Mouse (Mus musculus) midbrain, embryonic 16.5 days (tissue): ENCODE results near the gene Krtap14. TPM values are rescaled to one million over a fixed set of nuclear protein-coding genes. Genes with fewer than 3 reads are reported as not detected.

Experiments
- ATAC-seq: fragments of 200-750 bp; cut with Nextera tagmentation; 2 replicates; pipeline ENCODE4 v1.8.0; 2017; ENCODE audit warnings: moderate TSS enrichment
- H3K27ac ChIP-seq: fragments of 300-500 bp; sonication (generic); 2 replicates; pipeline ENCODE4 v1.5.1; 2014; ENCODE audit warnings: mild to moderate bottlenecking, low read length, mixed read lengths
- H3K27me3 ChIP-seq: fragments of 300-500 bp; sonication (generic); 2 replicates; pipeline ENCODE4 v1.6.1; 2014; ENCODE audit warnings: low read depth, low read length, mixed read lengths; ENCODE audit not compliant: control insufficient read depth, insufficient read depth
- H3K36me3 ChIP-seq: fragments of 300-500 bp; sonication (generic); 2 replicates; pipeline ENCODE4 v1.6.1; 2014; ENCODE audit warnings: mild to moderate bottlenecking, low read length, moderate library complexity, mixed read lengths; ENCODE audit not compliant: control insufficient read depth, insufficient read depth
- H3K4me1 ChIP-seq: fragments of 300-500 bp; sonication (generic); 2 replicates; pipeline ENCODE4 v1.6.1; 2014; ENCODE audit warnings: mild to moderate bottlenecking, low read length, mixed read lengths; ENCODE audit not compliant: control insufficient read depth, insufficient read depth
- H3K4me2 ChIP-seq: fragments of 300-500 bp; sonication (generic); 2 replicates; pipeline ENCODE4 v1.6.1; 2014; ENCODE audit warnings: mild to moderate bottlenecking, low read length, mixed read lengths
- H3K4me3 ChIP-seq: fragments of 300-500 bp; sonication (generic); 2 replicates; pipeline ENCODE4 v1.5.1; 2014; ENCODE audit warnings: low read depth, mild to moderate bottlenecking, low read length, moderate library complexity, mixed read lengths
- H3K9ac ChIP-seq: fragments of 300-500 bp; sonication (generic); 2 replicates; pipeline ENCODE4 v1.6.1; 2014; ENCODE audit warnings: low read depth, low read length, mixed read lengths
- H3K9me3 ChIP-seq: fragments of 300-500 bp; sonication (generic); replicated peaks from 2 replicates; pipeline ENCODE4 v1.6.1; 2014; ENCODE audit warnings: mild to moderate bottlenecking, low read length, mixed read lengths; ENCODE audit not compliant: control insufficient read depth, poor library complexity, severe bottlenecking
- WGBS: fragments of 180-500 bp; shearing (Covaris S2); extraction: QIAGEN DNeasy Blood & Tissue Kit; methylation state at CpG from one replicate; pipeline ENCODE4 v1.1.7; 2014; 5-methylcytosine and 5-hydroxymethylcytosine counted together
- polyA plus RNA-seq: library from polyadenylated mRNA; unstranded; fragments of >200 nt; fragmentation: Nextera tagmentation; extraction: Ambion mirVana; gene quantifications from 2 replicates; pipeline ENCODE4 v1.2.1, GENCODE M21; 2015

The Krtap14 gene
- not detected in 2 replicates for polyA plus RNA-seq

DNA sequence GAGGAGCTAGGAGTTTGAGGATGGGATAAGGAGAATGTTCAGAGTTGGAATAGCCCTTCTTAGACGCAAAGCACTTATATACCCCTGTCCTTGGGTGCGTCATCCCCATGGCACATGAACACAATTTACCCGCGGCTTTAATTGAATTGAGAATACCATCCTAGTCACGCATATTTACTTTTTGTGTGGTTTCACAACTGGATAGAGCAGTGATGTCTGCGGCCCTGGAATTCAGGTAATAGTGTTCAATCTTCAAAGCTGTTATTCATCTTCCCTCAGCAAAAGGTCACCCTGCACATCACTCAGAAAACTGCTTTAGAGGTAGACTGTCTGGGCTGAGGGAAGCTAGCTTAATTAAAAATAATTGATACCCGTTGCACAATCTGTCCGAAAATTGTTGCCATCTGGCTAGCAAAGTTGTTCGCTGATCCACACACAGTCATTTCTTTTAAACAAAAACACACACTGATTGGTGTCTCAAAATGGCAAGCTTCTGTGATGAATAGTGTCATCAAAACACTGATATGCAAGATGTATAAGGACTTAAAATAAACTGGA lies at the start of gene Krtap14:
Gene Krtap14 (minus strand): TSS at position 51 of the 558 bp plus-strand sequence.
- H3K9me3 ChIP-seq, result no peaks in the 10 kb centered on the region
- H3K9ac ChIP-seq, result no peak within 1 kb of the TSS
- H3K4me3 ChIP-seq, result no peak within 1 kb of the TSS
- ATAC-seq, result no peak
- H3K4me1 ChIP-seq, result no peaks in the 10 kb centered on the region
- no peak within 1 kb of the TSS for H3K27ac ChIP-seq
- no peak within 1 kb of the TSS for H3K4me2 ChIP-seq
- H3K27me3 ChIP-seq, result no peaks in the 10 kb centered on the region
- WGBS, result 85% methylated on average over 9 of the region's 9 CpGs
- H3K36me3 ChIP-seq, result no peaks in the 10 kb centered on the region

DNA sequence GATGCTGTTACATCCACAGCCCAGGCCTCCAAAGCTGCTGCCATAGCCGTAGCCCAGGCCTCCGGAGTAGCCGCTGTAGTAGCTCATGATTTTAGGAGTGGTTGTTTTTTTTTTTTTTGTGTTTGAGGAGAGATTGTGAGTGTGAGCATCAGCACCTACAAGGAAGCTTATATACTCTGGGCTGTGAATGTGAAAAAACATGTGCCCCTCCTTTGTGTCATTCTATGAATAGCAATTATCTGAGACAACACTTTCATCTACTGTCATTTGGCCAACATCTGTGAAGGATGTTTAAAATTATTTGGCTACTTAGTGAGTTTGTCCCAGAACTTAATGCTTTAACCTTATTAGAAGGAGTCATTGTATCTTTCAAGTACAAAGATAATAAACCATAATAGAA lies 48.2 kb upstream of the Krtap14 start, which contains the start of gene Krtap19-2:
Gene Krtap19-2 (minus strand): TSS at position 101 of the 400 bp plus-strand sequence.
- Histone ChIP-seq H3K4me2 (no peak within 1 kb of the TSS), H3K27me3 (no peaks in the 10 kb centered on the region), H3K27ac (no peak within 1 kb of the TSS), H3K9me3 (no peaks in the 10 kb centered on the region), H3K36me3 (no peaks in the 10 kb centered on the region), H3K4me1 (no peaks in the 10 kb centered on the region), H3K9ac (no peak within 1 kb of the TSS), H3K4me3 (no peak within 1 kb of the TSS)
- no peak for ATAC-seq
- WGBS, result 98% methylated on average over 3 of the region's 3 CpGs

DNA sequence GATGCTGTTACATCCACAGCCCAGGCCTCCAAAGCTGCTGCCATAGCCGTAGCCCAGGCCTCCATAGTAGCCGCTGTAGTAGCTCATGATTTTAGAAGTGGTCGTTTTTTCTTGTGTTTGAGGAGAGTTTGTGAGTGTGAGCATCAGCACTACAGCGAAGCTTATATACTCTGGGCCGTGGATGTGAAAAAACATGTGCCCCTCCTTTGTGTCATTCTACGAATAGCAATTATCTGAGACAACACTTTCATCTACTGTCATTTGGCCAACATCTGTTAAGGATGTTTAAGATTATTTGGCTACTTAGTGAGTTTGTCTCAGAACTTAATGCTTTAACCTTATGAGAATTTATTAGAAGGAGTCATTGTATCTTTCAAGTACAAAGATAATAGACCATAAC lies 43.4 kb upstream of the Krtap14 start, which contains the start of gene Krtap19-1:
Gene Krtap19-1 (minus strand): TSS at position 101 of the 400 bp plus-strand sequence.
- Histone ChIP-seq H3K27ac (no peak within 1 kb of the TSS), H3K4me2 (no peak within 1 kb of the TSS), H3K9me3 (no peaks in the 10 kb centered on the region), H3K4me1 (no peaks in the 10 kb centered on the region), H3K27me3 (no peaks in the 10 kb centered on the region), H3K9ac (no peak within 1 kb of the TSS), H3K36me3 (no peaks in the 10 kb centered on the region), H3K4me3 (no peak within 1 kb of the TSS)
- ATAC-seq, result no peak
- 87% methylated on average over 6 of the region's 6 CpGs for WGBS

DNA sequence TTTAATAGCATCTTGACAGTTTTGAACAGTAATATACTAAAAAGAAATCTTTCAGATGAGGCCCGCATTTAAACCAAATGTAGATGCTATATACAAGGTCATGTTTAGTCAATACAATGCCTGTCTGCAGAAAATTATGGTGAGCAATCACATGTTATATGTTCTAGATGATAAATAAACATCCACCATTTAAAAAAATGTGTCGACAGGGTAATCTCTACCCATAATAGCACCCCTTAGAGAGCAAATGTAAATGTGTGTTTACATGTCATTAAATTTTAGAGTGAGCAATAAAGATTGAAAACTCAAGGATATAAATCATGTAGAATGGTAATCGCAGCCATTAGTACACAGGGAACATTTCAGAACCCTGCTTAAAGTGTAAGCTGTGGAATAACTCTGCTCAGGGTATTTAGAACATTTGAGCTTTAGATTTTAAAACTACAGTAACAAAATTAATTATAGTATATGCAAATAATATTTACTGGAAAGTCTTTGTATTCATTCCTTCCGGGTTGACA lies 39.0 kb upstream of the Krtap14 start:
- Histone ChIP-seq H3K4me3 (no peak overlapping the region), H3K27me3 (no peaks in the 10 kb centered on the region), H3K9me3 (no peaks in the 10 kb centered on the region), H3K36me3 (no peaks in the 10 kb centered on the region), H3K4me1 (no peaks in the 10 kb centered on the region), H3K9ac (no peak overlapping the region), H3K27ac (no peak overlapping the region), H3K4me2 (no peak overlapping the region)
- no peak for ATAC-seq
- WGBS, result 92% methylated on average over 4 of the region's 4 CpGs

DNA sequence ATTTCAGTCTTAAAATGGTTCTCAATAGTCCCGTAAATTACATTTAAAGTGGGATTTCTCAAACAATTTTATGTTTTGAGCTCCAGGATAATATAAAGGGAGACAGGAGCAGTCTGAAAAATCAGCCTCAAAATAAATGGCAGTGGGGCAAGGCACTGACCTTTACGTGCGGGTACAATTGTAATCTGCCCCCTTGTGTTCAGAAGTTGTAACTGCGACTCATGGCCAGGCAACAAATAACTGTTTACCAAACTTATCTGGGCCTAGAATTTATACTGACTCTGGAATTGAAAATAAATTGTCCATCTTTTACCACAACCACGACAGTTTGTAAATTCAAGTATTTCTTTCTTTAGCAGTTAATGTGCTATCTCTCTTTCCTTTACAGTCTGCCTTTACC lies 25.5 kb upstream of the Krtap14 start:
- H3K27me3 ChIP-seq, result no peaks in the 10 kb centered on the region
- no peak overlapping the region for H3K9ac ChIP-seq
- H3K4me3 ChIP-seq, result no peak overlapping the region
- no peaks in the 10 kb centered on the region for H3K36me3 ChIP-seq
- no peaks in the 10 kb centered on the region for H3K9me3 ChIP-seq
- ATAC-seq, result no peak
- WGBS, result 13% methylated on average over 5 of the region's 5 CpGs
- no peak overlapping the region for H3K27ac ChIP-seq
- H3K4me1 ChIP-seq, result no peaks in the 10 kb centered on the region
- no peak overlapping the region for H3K4me2 ChIP-seq

DNA sequence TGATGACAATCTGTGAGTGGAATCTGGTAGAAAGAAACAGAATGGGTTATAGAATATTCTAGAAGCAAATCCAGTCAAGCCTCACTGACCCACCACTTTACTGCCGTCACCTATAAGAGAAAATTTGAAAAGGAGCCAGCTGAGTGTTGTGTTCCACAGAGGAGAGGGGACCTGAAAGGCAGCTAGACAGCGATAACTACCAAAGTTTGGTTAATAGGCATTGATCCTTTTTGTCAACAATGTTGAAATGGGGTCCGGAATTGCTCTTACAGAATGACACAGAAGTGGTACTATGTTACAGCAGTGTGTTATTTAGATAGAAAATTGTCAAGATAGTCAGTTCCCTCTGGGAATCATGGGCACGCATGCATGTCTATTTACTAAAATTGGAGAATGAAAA lies 22.6 kb upstream of the Krtap14 start:
- no peaks in the 10 kb centered on the region for H3K9me3 ChIP-seq
- no peaks in the 10 kb centered on the region for H3K27me3 ChIP-seq
- H3K36me3 ChIP-seq, result no peaks in the 10 kb centered on the region
- 84% methylated on average over 4 of the region's 4 CpGs for WGBS
- H3K27ac ChIP-seq, result no peak overlapping the region
- H3K9ac ChIP-seq, result no peak overlapping the region
- no peak overlapping the region for H3K4me3 ChIP-seq
- H3K4me2 ChIP-seq, result no peak overlapping the region
- no peaks in the 10 kb centered on the region for H3K4me1 ChIP-seq
- no peak for ATAC-seq

DNA sequence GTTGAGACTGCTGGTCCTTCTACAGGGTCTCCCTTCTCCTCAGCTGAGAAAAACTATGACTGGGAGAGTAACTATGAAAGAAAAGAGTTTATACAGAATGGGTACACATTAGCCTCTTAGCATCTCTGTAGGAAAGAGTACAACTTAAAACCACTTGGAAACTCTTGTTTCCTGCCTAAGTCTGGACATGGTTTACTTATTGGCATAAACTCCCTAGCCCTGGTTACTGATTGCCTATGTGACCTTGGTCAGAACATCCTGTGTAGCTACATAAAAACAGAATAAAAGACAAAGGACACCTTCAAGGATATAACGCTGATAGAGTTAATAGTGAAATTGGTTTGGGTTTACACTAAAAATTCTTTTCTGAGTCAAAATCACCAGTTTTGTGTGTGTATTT lies 21.4 kb upstream of the Krtap14 start:
- no peaks in the 10 kb centered on the region for H3K9me3 ChIP-seq
- no peak for ATAC-seq
- H3K4me2 ChIP-seq, result no peak overlapping the region
- H3K27me3 ChIP-seq, result no peaks in the 10 kb centered on the region
- no peaks in the 10 kb centered on the region for H3K4me1 ChIP-seq
- no peak overlapping the region for H3K9ac ChIP-seq
- 95% methylated on average over 1 of the region's 1 CpGs for WGBS
- no peak overlapping the region for H3K4me3 ChIP-seq
- H3K36me3 ChIP-seq, result no peaks in the 10 kb centered on the region
- H3K27ac ChIP-seq, result no peak overlapping the region

DNA sequence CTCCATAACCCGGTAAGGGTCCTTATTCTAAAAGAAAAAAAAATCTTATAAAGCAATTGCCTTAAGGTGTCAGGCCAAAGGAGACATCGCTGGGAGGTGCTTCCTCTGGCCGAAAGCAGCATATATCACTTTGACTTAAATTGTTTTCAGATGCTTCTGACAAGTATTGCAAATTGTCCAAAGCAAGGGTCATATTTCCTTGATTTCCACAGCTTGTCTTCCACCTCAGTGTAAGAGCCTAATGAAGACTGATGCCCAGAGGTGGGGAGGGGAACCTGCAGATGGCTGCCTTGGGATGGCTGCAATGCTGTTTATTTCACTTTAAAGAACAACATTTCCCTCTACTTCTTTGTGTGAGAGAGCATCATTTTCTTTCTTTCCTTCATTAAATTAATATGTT lies 1.0 kb upstream of the Krtap14 start:
- Histone ChIP-seq H3K36me3 (no peaks in the 10 kb centered on the region), H3K4me2 (no peak overlapping the region), H3K9ac (no peak overlapping the region), H3K4me3 (no peak overlapping the region), H3K27me3 (no peaks in the 10 kb centered on the region), H3K9me3 (no peaks in the 10 kb centered on the region), H3K4me1 (no peaks in the 10 kb centered on the region), H3K27ac (no peak overlapping the region)
- 89% methylated on average over 3 of the region's 3 CpGs for WGBS
- no peak for ATAC-seq

DNA sequence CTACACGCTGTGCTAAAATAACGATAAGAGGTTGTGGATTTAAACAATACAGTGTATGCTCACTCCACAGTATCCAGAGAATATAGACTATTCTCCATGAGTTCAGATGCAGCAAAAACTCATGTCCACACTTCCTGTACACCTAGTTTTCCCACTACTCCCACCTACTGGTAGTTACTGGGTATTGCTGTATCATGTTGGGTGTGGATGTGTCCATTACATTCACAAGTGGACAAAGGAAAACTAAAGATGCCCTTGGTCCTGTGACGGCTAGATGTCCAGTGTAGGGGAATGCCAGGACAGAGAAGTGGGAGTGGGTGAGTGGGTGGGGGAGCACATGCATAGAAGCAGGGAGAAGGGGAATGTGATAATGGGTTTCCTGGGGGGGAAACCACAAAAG lies 2.2 kb downstream of the Krtap14 start:
- H3K27ac ChIP-seq, result no peak overlapping the region
- ATAC-seq, result no peak
- no peaks in the 10 kb centered on the region for H3K9me3 ChIP-seq
- no peak overlapping the region for H3K4me3 ChIP-seq
- H3K36me3 ChIP-seq, result no peaks in the 10 kb centered on the region
- H3K4me2 ChIP-seq, result no peak overlapping the region
- H3K4me1 ChIP-seq, result no peaks in the 10 kb centered on the region
- 83% methylated on average over 3 of the region's 3 CpGs for WGBS
- no peaks in the 10 kb centered on the region for H3K27me3 ChIP-seq
- no peak overlapping the region for H3K9ac ChIP-seq
